Mouse (Mus musculus) T-cell, adult 66 days (primary cell): ENCODE data around the gene Vmn1r160. TPM values are rescaled to one million over a fixed set of nuclear protein-coding genes. Genes with fewer than 3 reads are reported as not detected.

Experiments
- total RNA-seq, 2 experiments: library from RNA; stranded (reverse); gene quantifications; 3 replicates in 1 of 2; 4 replicates in 1 of 2; pipeline ENCODE4 v1.2.4; 2023

Vmn1r160 gene
- total RNA-seq, result not detected

DNA sequence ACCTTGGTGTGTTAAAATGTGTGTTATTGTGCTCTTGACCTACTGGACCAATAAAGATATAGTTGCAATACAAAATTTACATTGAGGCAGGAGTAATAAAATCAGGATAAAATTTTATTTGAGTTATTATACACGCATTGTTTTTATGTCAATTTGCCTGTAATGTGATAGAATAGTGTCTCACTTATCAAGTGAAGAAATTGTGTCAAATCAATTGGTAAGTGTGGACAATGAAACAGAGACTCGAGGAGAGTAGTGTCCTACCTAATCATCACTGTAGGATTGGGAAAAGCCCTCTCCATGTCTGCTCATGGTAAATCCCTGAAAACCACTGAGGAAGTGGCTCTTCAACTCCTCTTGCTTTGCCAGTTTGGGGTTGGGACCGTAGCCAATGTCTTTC lies at the start of gene Vmn1r160:
Vmn1r160 (plus strand) TSS at position 301 of the 400 bp plus-strand sequence.

DNA sequence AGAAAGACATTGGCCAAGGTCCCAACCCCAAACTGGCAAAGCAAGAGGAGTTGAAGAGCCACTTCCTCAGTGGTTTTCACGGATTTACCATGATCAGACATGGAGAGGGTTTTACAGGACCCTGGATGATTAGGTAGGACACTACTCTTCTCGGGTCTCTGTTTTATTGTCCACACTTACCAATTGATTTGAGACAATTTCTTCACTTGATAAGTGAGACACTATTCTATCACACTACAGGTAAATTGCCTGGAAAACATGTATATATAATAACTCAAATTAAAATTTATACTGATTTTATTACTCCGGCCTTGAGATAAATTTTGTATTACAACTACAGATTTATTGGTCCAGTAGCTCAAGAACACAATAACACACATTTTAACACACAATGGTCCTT lies 27.5 kb upstream of the Vmn1r160 start, which contains the start of gene Vmn1r159:
Vmn1r159 (minus strand) TSS at position 101 of the 400 bp plus-strand sequence.

Other genes starting within 250 kb of the Vmn1r160 start
- not detected for gene Vmn1r155, start 213.2 kb upstream of the Vmn1r160 start, total RNA-seq
- gene Gm8693, start 178.9 kb upstream of the Vmn1r160 start, total RNA-seq, result not detected
- gene Gm4567, start 151.5 kb upstream of the Vmn1r160 start, total RNA-seq, result not detected
- not detected for gene Vmn1r157, start 109.5 kb upstream of the Vmn1r160 start, total RNA-seq
- not detected for gene Vmn1r158, start 80.4 kb upstream of the Vmn1r160 start, total RNA-seq
- not detected for gene Vmn1r159, start 27.6 kb upstream of the Vmn1r160 start, total RNA-seq
- not detected for gene Gm4214, start 113.4 kb downstream of the Vmn1r160 start, total RNA-seq
- not detected for gene Gm4216, start 148.7 kb downstream of the Vmn1r160 start, total RNA-seq
- not detected for gene Vmn1r163, start 184.3 kb downstream of the Vmn1r160 start, total RNA-seq
- not detected for gene Gm8720, start 196.2 kb downstream of the Vmn1r160 start, total RNA-seq